Mouse (Mus musculus) kidney, embryonic 16.5 days (tissue): ENCODE measurements around the gene Hoxa10. TPM values are rescaled to one million over a fixed set of nuclear protein-coding genes. Genes with fewer than 3 reads are reported as not detected.

ENCODE experiments used
- ATAC-seq: fragments of 200-750 bp; cut with Nextera tagmentation; 2 replicates; pipeline ENCODE4 v1.8.0; 2017; ENCODE audit warnings: moderate TSS enrichment; ENCODE audit not compliant: low FRiP score, low TSS enrichment
- H3K27ac ChIP-seq: fragments of 300-500 bp; sonication (generic); 2 replicates; pipeline ENCODE4 v1.5.1; 2014; ENCODE audit warnings: low read length
- H3K27me3 ChIP-seq: fragments of 300-500 bp; sonication (generic); 2 replicates; pipeline ENCODE4 v1.6.1; 2014; ENCODE audit warnings: low read length, control low read depth, mixed read lengths; ENCODE audit not compliant: insufficient read depth
- H3K36me3 ChIP-seq: fragments of 300-500 bp; sonication (generic); 2 replicates; pipeline ENCODE4 v1.6.1; 2014; ENCODE audit warnings: low read length, control low read depth, mixed read lengths; ENCODE audit not compliant: insufficient read depth
- H3K4me1 ChIP-seq: fragments of 300-500 bp; sonication (generic); 2 replicates; pipeline ENCODE4 v1.6.1; 2014; ENCODE audit warnings: low read length, control low read depth, mixed read lengths; ENCODE audit not compliant: insufficient read depth
- H3K4me2 ChIP-seq: fragments of 300-500 bp; sonication (generic); replicated peaks from 2 replicates; pipeline ENCODE4 v1.6.1; 2014; ENCODE audit warnings: low read depth, low read length
- H3K4me3 ChIP-seq: fragments of 300-500 bp; sonication (generic); 2 replicates; pipeline ENCODE4 v1.5.1; 2014; ENCODE audit warnings: mild to moderate bottlenecking, low read length
- H3K9ac ChIP-seq: fragments of 300-500 bp; sonication (generic); replicated peaks from 2 replicates; pipeline ENCODE4 v1.6.1; 2014; ENCODE audit warnings: low read length
- H3K9me3 ChIP-seq: fragments of 300-500 bp; sonication (generic); 2 replicates; pipeline ENCODE4 v1.6.1; 2016; ENCODE audit warnings: low read length, control low read depth
- WGBS: fragments of 180-500 bp; shearing (Covaris S2); extraction: QIAGEN DNeasy Blood & Tissue Kit; methylation state at CpG from one replicate; pipeline ENCODE4 v1.1.7; 2014; 5-methylcytosine and 5-hydroxymethylcytosine counted together
- polyA plus RNA-seq: library from polyadenylated mRNA; unstranded; fragments of >200 nt; fragmentation: Nextera tagmentation; extraction: Ambion mirVana; gene quantifications from 2 replicates; pipeline ENCODE4 v1.2.1, GENCODE M21; 2015

Gene Hoxa10
- polyA plus RNA-seq, 1 experiment from 2014 or later = 147 TPM

DNA sequence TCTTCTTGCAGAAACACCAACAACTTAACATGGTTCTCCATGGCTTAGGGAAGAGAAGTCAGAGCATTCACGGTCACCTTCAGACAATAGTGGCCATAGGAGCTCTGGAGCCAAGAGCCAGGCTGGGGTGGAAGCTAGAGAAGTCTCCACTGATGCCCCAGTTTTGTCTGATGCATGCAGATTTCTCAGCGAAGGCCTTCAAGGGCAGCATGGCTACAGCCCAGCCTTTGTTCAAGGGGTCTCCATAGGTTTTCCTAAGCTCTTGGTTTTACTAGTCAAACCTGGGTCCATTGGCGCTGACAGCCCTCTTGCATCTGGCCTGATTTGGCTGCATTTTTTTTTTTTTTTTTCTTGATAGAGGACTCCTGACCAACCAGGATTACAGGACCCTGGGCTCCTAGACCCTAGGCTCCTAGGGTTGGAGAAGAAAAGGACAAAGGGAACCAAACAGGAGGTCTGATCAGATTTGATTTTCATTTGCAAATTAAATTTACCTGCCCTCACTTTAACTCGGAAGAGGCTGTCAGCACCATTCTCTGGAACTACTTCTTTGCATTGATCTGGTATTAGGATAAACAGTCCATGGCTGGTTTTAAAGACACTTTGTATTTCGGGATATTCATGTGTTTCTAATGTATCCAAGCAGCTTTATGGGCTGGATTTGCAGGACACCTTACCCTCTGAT, 23.6 kb upstream of the Hoxa10 start:
- Histone ChIP-seq H3K4me1 (peaks cover 13% of the 10 kb centered on the region; the same call in 1 of the 2 replicates), H3K4me2 (no peak overlapping the region), H3K9me3 (no peaks in the 10 kb centered on the region), H3K27me3 (peaks cover 89% of the 10 kb centered on the region), H3K4me3 (no peak overlapping the region), H3K27ac (no peak overlapping the region), H3K9ac (no peak overlapping the region), H3K36me3 (no peaks in the 10 kb centered on the region)
- WGBS = 7% methylated on average over 5 of the region's 5 CpGs
- ATAC-seq = no peak

DNA sequence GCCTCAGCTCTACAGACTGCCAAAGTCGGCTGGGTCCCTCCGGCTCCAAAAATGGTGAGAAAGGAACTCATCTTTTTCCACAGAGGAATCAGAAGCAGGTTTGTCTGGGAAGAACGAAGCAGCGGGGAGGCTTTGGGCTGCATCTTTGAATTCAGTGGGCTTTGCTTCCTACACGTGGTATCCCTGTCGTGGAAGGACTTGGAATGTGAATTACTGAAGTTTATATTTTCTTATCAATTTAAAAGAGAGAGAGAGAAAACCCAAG, 22.6 kb upstream of the Hoxa10 start:
- ATAC-seq = no peak
- Histone ChIP-seq H3K27me3 (peaks cover 88% of the 10 kb centered on the region), H3K4me3 (no peak overlapping the region), H3K4me1 (peaks cover 13% of the 10 kb centered on the region; the same call in 1 of the 2 replicates), H3K9me3 (no peaks in the 10 kb centered on the region), H3K36me3 (no peaks in the 10 kb centered on the region), H3K9ac (no peak overlapping the region), H3K4me2 (no peak overlapping the region), H3K27ac (no peak overlapping the region)
- 3% methylated on average over 6 of the region's 6 CpGs for WGBS

DNA sequence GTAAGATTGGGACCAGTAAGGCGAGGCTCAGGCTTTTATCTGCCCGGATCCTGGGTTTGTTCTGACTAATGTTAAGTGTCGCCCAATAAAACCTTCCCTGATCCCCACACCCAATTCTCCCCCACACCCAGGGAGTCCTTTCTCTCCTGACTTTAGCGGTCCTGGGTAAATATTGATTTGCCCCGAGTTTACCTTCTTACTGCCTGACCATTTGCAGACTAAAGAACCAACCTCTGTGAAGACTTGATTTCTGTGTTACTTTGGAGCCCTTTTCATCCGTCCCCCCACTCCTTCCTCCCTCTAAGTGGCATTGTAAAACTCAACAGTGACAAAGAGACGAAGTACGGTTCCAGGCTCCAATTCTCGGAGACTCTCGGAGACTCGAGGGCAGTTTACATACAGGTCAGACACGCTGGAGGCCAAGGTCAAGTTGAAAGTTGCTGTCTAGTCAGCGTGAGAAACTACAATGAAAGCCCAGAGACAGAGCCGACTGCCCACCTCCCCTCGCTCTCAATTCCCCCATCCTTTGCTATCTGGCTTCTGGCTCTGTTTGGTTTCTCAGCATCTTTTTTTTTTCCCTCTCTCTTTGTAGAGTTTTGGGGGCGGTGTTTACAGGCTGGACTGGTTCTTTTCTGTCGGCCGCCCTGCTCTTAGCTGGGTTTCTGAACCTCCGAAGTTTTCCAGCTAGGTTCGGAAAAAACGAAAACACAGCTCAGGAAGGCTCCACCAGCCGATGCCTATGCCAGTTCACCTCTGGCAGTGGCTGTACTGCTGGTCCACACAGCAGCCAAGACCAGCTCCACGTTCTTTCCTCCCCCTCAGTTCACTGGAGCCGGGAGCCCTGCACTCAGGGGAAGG, 22.0 kb upstream of the Hoxa10 start:
- peaks cover 13% of the 10 kb centered on the region; the same call in 1 of the 2 replicates for H3K4me1 ChIP-seq
- H3K27me3 ChIP-seq = peaks cover 85% of the 10 kb centered on the region
- no peak overlapping the region for H3K9ac ChIP-seq
- no peak overlapping the region for H3K4me3 ChIP-seq
- no peak for ATAC-seq
- WGBS = 1% methylated on average over 24 of the region's 24 CpGs
- no peak overlapping the region for H3K27ac ChIP-seq
- H3K4me2 ChIP-seq = no peak overlapping the region
- H3K36me3 ChIP-seq = no peaks in the 10 kb centered on the region
- H3K9me3 ChIP-seq = no peaks in the 10 kb centered on the region

DNA sequence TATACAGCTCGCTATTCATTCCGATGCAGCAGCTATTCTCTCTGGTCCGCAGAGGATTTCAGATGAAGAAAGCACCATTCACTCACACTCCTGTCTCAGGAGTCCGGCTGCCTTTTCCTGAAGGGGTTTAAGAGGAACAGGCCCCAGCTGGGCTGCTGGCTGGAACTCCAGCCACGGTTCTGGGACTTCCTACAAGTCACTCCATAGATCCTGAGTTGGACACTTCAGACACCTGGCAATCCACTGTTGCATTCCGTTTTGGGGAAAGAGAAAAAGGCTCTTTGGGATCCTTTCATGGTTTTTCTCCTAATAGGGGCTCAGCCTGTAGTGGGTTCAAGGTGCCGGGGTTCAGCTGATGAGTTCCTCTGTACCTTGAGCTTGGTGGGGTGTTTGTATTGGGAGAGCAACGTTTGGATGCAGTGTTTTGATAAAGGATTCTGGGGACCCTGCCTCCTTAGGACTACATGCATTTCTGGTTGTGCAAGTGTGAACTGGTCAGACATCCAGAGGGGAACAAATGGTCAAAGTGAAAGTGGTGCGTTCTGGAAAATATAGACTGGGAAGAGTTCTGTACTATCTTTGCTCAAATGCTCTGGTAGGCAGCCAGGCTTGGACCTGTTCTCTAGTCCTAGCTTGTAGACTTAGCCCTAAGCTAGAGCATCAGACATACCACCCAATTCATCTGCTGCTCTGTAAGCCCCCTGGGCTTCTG, 21.3 kb upstream of the Hoxa10 start:
- no peak overlapping the region for H3K27ac ChIP-seq
- WGBS = 4% methylated on average over 9 of the region's 9 CpGs
- H3K4me1 ChIP-seq = peaks cover 13% of the 10 kb centered on the region; the same call in 1 of the 2 replicates
- ATAC-seq = no peak
- no peaks in the 10 kb centered on the region for H3K9me3 ChIP-seq
- no peak overlapping the region for H3K9ac ChIP-seq
- H3K4me2 ChIP-seq = no peak overlapping the region
- peaks cover 84% of the 10 kb centered on the region for H3K27me3 ChIP-seq
- no peak overlapping the region for H3K4me3 ChIP-seq
- H3K36me3 ChIP-seq = no peaks in the 10 kb centered on the region

DNA sequence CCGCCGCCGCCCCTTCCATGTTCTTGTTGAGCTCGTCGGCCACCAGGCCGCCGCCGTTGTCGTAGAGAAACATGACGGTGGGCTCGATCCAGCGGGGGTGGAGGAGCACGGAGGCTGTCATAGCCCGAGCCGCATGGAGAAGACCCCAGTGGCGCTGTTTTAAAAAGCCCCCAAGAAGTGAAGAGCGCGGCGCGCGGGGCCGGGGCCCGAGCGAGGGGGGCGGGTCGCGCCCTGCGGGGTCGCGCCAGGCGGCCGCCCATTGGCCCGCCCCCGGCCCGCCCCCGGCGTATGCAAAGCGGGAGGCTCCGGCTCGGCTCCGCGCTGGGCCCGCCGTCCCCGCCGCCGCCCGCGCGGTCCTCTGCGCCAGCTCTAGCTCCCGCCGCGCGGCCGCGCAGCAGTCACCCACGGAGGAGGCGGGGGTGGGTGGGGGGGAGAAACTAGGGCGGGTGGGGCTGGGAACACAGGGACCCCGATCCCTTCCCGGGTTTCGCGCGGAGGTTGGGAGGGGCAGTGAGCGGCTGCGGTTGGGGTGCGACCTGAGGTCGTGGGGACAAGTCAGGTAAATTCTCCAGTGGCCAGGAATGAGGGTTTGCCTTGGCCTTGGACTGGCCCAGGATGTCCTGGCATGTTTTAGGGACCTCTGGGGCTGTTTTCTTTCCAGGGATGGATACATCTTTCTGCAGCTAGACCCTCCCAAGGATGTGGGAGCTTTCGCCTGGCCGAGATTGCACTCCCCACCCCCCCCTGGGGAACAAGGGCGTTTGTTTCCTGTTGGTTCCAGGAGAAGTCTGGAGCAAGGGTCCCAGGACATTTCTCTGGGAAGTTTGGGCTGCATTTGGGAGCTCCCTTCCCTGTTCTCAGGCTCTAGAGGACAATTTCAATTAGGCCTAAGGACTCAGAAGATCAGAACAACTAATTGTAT, 20.3 kb upstream of the Hoxa10 start, which contains the start of gene Hoxa13:
Gene Hoxa13 (minus strand): TSS at position 227 of the 922 bp plus-strand sequence.
- H3K4me3 ChIP-seq = peak within 1 kb of the TSS; percentile 50
- ATAC-seq = peak; percentile 65; the same call in 1 of the 2 replicates
- peaks cover 80% of the 10 kb centered on the region for H3K27me3 ChIP-seq
- H3K9me3 ChIP-seq = no peaks in the 10 kb centered on the region
- under 1% methylated on average over 55 of the region's 72 CpGs for WGBS
- no peak within 1 kb of the TSS for H3K9ac ChIP-seq
- no peaks in the 10 kb centered on the region for H3K36me3 ChIP-seq
- no peak within 1 kb of the TSS for H3K27ac ChIP-seq
- H3K4me1 ChIP-seq = peaks cover 13% of the 10 kb centered on the region; the same call in 1 of the 2 replicates
- H3K4me2 ChIP-seq = peak within 1 kb of the TSS; percentile 59

DNA sequence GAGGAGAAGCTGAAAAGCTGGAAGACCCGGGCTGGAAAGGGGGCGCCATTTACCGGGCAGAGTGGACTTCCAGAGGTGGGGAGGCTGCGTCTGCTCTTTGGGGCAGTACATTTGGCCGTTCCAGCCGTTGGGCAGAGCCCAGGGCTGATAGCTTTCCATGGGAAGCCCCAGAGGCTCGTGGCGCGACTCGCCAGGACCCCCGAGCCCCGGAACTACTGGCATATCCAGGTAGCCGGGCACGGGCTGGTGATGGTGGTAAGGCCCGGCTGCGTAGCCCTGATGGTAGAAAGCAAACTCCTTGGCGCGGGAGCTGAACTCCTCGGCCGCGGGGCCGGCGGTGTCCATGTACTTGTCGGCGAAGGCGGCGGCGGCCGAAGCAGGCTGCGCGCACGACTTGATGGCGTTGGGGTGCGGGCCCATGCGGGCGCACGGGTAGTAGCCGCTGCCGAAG, 19.2 kb upstream of the Hoxa10 start:
- ATAC-seq = peak; percentile 46
- peak overlapping the region; percentile 50 for H3K4me3 ChIP-seq
- H3K27me3 ChIP-seq = peaks cover 78% of the 10 kb centered on the region
- peaks cover 13% of the 10 kb centered on the region; the same call in 1 of the 2 replicates for H3K4me1 ChIP-seq
- under 1% methylated on average over 39 of the region's 39 CpGs for WGBS
- peak overlapping the region; percentile 59 for H3K4me2 ChIP-seq
- H3K27ac ChIP-seq = no peak overlapping the region
- H3K36me3 ChIP-seq = no peaks in the 10 kb centered on the region
- H3K9me3 ChIP-seq = no peaks in the 10 kb centered on the region
- H3K9ac ChIP-seq = no peak overlapping the region

DNA sequence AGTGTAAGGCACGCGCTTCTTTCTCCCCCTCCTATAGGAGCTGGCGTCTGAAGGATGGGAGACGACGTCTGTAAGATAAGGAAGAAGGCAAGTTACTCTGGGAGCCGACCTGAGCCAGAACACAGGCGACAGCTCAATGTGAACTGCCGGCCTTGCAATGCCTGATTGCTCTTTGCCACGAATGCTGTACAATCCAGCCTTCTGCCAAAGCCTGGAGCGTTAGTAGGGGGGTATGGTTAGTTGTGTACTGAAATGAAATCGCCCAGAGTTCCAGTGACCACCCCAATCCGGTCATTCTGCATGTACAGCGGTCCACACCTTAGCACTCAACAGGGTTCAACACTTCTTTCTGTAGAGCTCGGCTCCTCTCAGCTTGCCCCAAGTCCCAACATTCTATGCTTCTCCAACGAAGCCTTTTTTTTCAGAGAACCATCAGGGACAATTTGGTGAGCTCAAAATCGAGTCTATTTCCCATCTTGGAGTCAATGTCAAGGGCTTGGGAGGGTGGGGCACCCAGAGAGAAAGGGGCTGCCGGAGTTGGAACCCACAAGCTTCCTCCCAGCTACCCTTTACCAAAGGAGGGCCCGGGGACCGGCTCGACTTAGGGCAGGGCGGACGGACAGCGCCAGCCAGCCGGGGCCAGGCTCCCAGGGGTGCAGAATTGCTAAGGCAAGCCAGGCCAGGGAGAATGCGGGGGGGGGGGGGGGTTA, 18.6 kb upstream of the Hoxa10 start:
- no peak overlapping the region for H3K9ac ChIP-seq
- no peaks in the 10 kb centered on the region for H3K36me3 ChIP-seq
- H3K4me3 ChIP-seq = peak overlapping the region; percentile 50
- peaks cover 13% of the 10 kb centered on the region; the same call in 1 of the 2 replicates for H3K4me1 ChIP-seq
- H3K27me3 ChIP-seq = peaks cover 73% of the 10 kb centered on the region
- H3K27ac ChIP-seq = no peak overlapping the region
- 2% methylated on average over 24 of the region's 25 CpGs for WGBS
- no peaks in the 10 kb centered on the region for H3K9me3 ChIP-seq
- no peak for ATAC-seq
- no peak overlapping the region for H3K4me2 ChIP-seq

DNA sequence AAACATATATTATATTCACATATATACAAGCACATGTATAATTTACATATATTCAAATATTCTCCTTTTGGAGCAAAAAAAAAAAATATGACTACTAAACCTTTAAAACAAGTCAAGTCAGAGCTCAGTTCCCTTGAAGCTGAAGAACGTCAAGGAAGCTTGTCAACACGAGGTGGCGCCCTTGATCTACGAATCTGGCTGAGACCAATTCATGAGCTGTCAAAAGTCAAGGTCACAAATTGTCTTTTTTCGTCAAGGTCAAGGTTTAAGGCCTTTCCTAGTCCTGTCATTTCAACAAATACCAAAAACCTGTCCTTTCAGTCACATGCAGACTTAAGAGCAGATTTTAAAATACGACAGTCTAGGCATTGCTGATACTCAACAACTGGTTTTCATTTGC, 16.3 kb upstream of the Hoxa10 start:
- H3K9ac ChIP-seq = no peak overlapping the region
- H3K27me3 ChIP-seq = peaks cover 74% of the 10 kb centered on the region
- 0% methylated on average over 6 of the region's 6 CpGs for WGBS
- peaks cover 23% of the 10 kb centered on the region for H3K4me1 ChIP-seq
- no peaks in the 10 kb centered on the region for H3K9me3 ChIP-seq
- ATAC-seq = no peak
- no peak overlapping the region for H3K27ac ChIP-seq
- no peak overlapping the region for H3K4me2 ChIP-seq
- no peak overlapping the region for H3K4me3 ChIP-seq
- H3K36me3 ChIP-seq = no peaks in the 10 kb centered on the region
